Mouse (Mus musculus) CH12.LX (cell line): ENCODE measurements at regions not wholly inside any gene's neighbourhood (a gene's known extent, or its start where the extent isn't known, plus 50 kb on each side); places are given as distances from the start of the nearest gene placed in this dataset.

ENCODE experiments used
- CTCF ChIP-seq, 2 experiments: IDR thresholded peaks in 1 of 2; conservative IDR thresholded peaks in 1 of 2; 2 replicates each; pipeline ENCODE4 v1.5.1; 2011 to 2012; ENCODE audit warnings: low read depth in 2 of 2, low read length in 2 of 2, improper control_type of control experiment in 1 of 2, inconsistent platforms in 1 of 2, mild to moderate bottlenecking in 1 of 2, moderate library complexity in 1 of 2
- MYC ChIP-seq: IDR thresholded peaks from 2 replicates; pipeline ENCODE4 v1.6.1; 2011; ENCODE audit warnings: low read depth, mild to moderate bottlenecking, improper control_type of control experiment, low read length
- RAD21 ChIP-seq: IDR thresholded peaks from 2 replicates; pipeline ENCODE4 v1.6.1; 2011; ENCODE audit warnings: low read depth, mild to moderate bottlenecking, low read length, improper control_type of control experiment, moderate library complexity
- USF1 ChIP-seq: IDR thresholded peaks from 2 replicates; pipeline ENCODE4 v1.6.1; 2014; ENCODE audit warnings: low read depth, mild to moderate bottlenecking, inconsistent platforms, low read length, improper control_type of control experiment
- ZKSCAN1 ChIP-seq: IDR thresholded peaks from 2 replicates; pipeline ENCODE4 v1.6.1; 2012; ENCODE audit warnings: low read depth, inconsistent platforms, low read length, improper control_type of control experiment, borderline replicate concordance

GRCm38 (mm10) chr12:29136850-29137268 lies 385.3 kb downstream of the Eipr1 start:
- TF ChIP-seq CTCF (conservative IDR thresholded peaks at IDR 0.05 in 1 of 2, IDR thresholded peaks at IDR 0.05 in 1 of 2; ENCODE audit: low read depth in 2 of 2, low read length in 2 of 2) (no peak), MYC (no peak), ZKSCAN1 (no peak), USF1 (no peak), RAD21 (no peak)
